Mouse (Mus musculus): Measurements from ENCODE around the gene Ing5.

DNA sequence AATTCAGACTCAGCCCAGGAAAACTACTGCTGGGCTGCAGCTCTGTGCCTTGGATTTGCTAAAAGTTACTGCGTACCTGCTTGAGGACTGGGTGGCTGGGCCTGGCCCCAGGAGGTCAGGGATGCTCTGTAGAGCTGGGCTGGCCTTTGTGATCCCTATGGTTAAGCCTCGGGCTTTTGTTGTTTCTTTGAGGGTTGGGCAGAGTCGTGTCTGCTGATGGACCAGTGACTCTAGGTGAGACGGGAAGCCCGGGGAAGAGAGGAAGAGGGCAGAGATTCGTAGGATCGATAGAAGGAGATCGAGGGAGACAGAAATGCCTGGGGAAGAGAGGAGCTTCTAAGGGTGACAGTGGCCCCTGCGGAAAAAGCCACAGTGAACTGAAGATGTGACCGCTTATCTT lies 20.8 kb downstream of the Ing5 start, which contains the start of gene D2hgdh:
- TF ChIP-seq POLR2A (IDR thresholded peaks at IDR 0.05; ENCODE audit: insufficient read length, low read depth) (no peak), CEBPB (IDR thresholded peaks at IDR 0.05; ENCODE audit: insufficient read depth, poor library complexity, severe bottlenecking) (no peak), USF1 (IDR thresholded peaks at IDR 0.05; ENCODE audit: low read depth) (no peak), E2F4 (IDR thresholded peaks at IDR 0.05; ENCODE audit: insufficient read depth) (no peak), MYOG (IDR thresholded peaks at IDR 0.05; ENCODE audit: control insufficient read depth in 1 of 3, insufficient read depth in 1 of 3, insufficient read length in 2 of 3, low read depth in 2 of 3) (no peak), TCF12 (IDR thresholded peaks at IDR 0.05; ENCODE audit: insufficient read depth, poor library complexity, severe bottlenecking) (no peak), SRF (IDR thresholded peaks at IDR 0.05; ENCODE audit: control insufficient read depth, insufficient read length, low read depth) (no peak), MAX (IDR thresholded peaks at IDR 0.05; ENCODE audit: low read depth) (no peak)
